Mouse (Mus musculus) central nervous system, embryonic 14 days (tissue): ENCODE data around the gene Speer4c. TPM values are rescaled to one million over a fixed set of nuclear protein-coding genes. Genes with fewer than 3 reads are reported as not detected.

ENCODE experiments used
- polyA plus RNA-seq: library from polyadenylated mRNA; depleted of rRNA; stranded (reverse); fragments of >200 nt; gene quantifications from 2 replicates; pipeline ENCODE4 v1.2.3, GENCODE M21; 2012; rRNA removed

Gene Speer4c
- polyA plus RNA-seq: not detected in 2 replicates

DNA sequence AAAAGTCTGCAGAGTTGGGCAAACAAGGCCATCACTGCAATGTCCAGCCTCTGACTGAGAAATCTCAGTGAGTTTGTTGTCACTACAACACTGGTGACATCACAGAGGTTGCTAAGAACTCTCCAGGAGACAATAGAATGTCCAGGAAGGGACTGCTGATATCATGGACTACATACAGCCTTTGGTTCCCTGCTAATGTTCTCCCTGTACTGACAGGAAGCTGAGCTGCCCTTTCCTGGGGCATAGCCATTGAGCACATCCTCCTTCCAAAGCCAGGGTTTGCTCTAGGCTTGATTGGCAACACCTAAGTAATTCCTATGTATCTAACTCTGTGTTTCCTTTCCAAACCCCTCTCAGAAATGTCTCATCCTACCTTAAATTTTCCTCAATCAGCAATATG lies at the start of gene Speer4c:
Gene Speer4c (minus strand): TSS at position 101 of the 400 bp plus-strand sequence.

Other genes with a start within 250 kb of the Speer4c start
- gene Gm21149, start 237.7 kb downstream of the Speer4c start, polyA plus RNA-seq: not detected in 2 replicates
- not detected in 2 replicates for gene Gm21190, start 185.0 kb downstream of the Speer4c start, polyA plus RNA-seq
- not detected in 2 replicates for gene Gm21083, start 136.9 kb downstream of the Speer4c start, polyA plus RNA-seq
- gene Speer4d, start 95.2 kb downstream of the Speer4c start, polyA plus RNA-seq: not detected in 2 replicates
- gene 4930572O03Rik, start 57.2 kb downstream of the Speer4c start, polyA plus RNA-seq: not detected in 2 replicates
- 36.0 and 36.4 TPM in 2 replicates for gene Cacna2d1, start 220.4 kb upstream of the Speer4c start, polyA plus RNA-seq